Mouse (Mus musculus) lung, embryonic 15.5 days (tissue): Measurements from ENCODE around the gene Hk2. TPM values are rescaled to one million over a fixed set of nuclear protein-coding genes. Genes with fewer than 3 reads are reported as not detected.

ENCODE experiments used
- ATAC-seq: fragments of 200-750 bp; cut with Nextera tagmentation; 2 replicates; pipeline ENCODE4 v1.8.0; 2017; ENCODE audit warnings: moderate number of reproducible peaks, borderline replicate concordance; ENCODE audit not compliant: low FRiP score, low TSS enrichment; ENCODE audit errors: extremely low read depth
- H3K27ac ChIP-seq: fragments of 300-500 bp; sonication (generic); 2 replicates; pipeline ENCODE4 v1.5.1; 2015; ENCODE audit warnings: moderate library complexity, mild to moderate bottlenecking, inconsistent platforms
- H3K27me3 ChIP-seq: fragments of 300-500 bp; sonication (generic); 2 replicates; pipeline ENCODE4 v1.6.1; 2015; ENCODE audit warnings: inconsistent platforms
- H3K36me3 ChIP-seq: fragments of 300-500 bp; sonication (generic); 2 replicates; pipeline ENCODE4 v1.6.1; 2015; ENCODE audit warnings: inconsistent platforms
- H3K4me1 ChIP-seq: fragments of 300-500 bp; sonication (generic); 2 replicates; pipeline ENCODE4 v1.6.1; 2015; ENCODE audit warnings: inconsistent platforms
- H3K4me2 ChIP-seq: fragments of 300-500 bp; sonication (generic); 2 replicates; pipeline ENCODE4 v1.6.1; 2015; ENCODE audit warnings: inconsistent platforms, mild to moderate bottlenecking, moderate library complexity
- H3K4me3 ChIP-seq: fragments of 300-500 bp; sonication (generic); 2 replicates; pipeline ENCODE4 v1.5.1; 2015; ENCODE audit warnings: mild to moderate bottlenecking, inconsistent platforms
- H3K9ac ChIP-seq: fragments of 300-500 bp; sonication (generic); 2 replicates; pipeline ENCODE4 v1.6.1; 2015; ENCODE audit warnings: inconsistent platforms
- H3K9me3 ChIP-seq: fragments of 300-500 bp; sonication (generic); 2 replicates; pipeline ENCODE4 v1.6.1; 2016; ENCODE audit warnings: inconsistent platforms
- WGBS: fragments of 180-500 bp; shearing (Covaris S2); methylation state at CpG from one replicate; pipeline ENCODE4 v1.1.7; 2015; 5-methylcytosine and 5-hydroxymethylcytosine counted together
- polyA plus RNA-seq: library from polyadenylated mRNA; unstranded; fragments of >200 nt; fragmentation: Nextera tagmentation; extraction: Ambion mirVana; gene quantifications from 2 replicates; pipeline ENCODE4 v1.2.1, GENCODE M21; 2015

Hk2 gene
- polyA plus RNA-seq, 1 experiment from 2014 or later, result 19.9 TPM

DNA sequence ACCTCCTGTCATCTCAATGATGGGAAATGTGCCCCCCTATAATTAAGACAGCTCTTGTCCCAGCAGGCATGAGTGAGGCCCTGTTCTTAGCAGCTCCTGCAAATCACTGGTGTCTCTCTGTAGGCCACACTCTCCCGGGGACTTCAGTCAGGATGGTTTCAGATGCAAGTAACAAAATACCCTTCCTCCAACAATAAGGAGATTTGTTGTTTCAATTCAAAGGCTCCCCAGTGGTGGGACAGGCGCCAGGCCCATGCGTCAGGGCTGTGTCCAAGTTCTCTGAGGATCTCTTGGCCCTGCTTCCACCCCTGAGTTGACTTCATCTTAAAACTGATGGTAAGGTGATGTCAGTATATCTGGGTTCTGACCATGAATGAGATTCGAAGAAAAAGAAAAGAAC, 9.7 kb upstream of the Hk2 start:
- Histone ChIP-seq H3K9me3 (no peaks in the 10 kb centered on the region), H3K4me2 (no peak overlapping the region), H3K27me3 (no peaks in the 10 kb centered on the region), H3K4me3 (no peak overlapping the region), H3K9ac (no peak overlapping the region), H3K4me1 (no peaks in the 10 kb centered on the region), H3K36me3 (no peaks in the 10 kb centered on the region), H3K27ac (no peak overlapping the region)
- no peak for ATAC-seq
- 72% methylated on average over 4 of the region's 4 CpGs for WGBS

DNA sequence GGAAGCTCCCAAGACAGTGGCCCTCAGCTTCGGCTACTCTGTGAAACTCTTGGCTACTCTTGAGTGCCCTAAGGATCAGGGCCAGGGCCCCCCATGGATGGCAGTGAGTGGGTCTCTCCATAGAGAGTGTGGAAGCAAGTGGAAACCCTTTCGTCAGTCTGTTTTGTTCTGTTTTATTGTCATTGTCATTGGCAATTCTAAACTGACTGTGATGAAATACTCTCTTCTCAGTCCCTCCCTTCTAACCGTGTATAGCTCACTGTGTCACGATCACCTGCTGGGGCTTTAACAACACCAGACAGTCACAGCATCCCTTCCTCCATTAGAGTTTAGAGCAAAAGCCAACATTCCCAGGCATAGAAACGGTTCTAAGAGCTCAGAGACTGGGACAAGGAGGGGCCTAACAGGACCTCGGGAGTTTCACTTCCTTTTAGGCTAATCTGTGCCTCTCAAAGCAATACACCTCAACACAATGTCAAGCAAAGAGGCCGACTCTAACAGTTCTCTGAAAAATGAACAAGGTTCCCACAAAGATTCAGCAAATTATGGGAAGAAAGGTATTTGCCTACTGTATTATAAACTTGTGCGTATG, 6.6 kb upstream of the Hk2 start:
- Histone ChIP-seq H3K4me2 (no peak overlapping the region), H3K27ac (no peak overlapping the region), H3K27me3 (no peaks in the 10 kb centered on the region), H3K9ac (no peak overlapping the region), H3K4me1 (no peaks in the 10 kb centered on the region), H3K36me3 (no peaks in the 10 kb centered on the region), H3K4me3 (no peak overlapping the region), H3K9me3 (no peaks in the 10 kb centered on the region)
- WGBS, result 63% methylated on average over 8 of the region's 8 CpGs
- ATAC-seq, result no peak

GRCm38 (mm10) chr6:82780369-82780768, 6.1 kb upstream of the Hk2 start:
- H3K4me2 ChIP-seq, result no peak overlapping the region
- 57% methylated on average over 4 of the region's 4 CpGs for WGBS
- H3K4me1 ChIP-seq, result no peaks in the 10 kb centered on the region
- no peak overlapping the region for H3K4me3 ChIP-seq
- H3K27ac ChIP-seq, result no peak overlapping the region
- ATAC-seq, result no peak
- H3K27me3 ChIP-seq, result peaks cover 4% of the 10 kb centered on the region; the same call in 1 of the 2 replicates
- no peaks in the 10 kb centered on the region for H3K9me3 ChIP-seq
- H3K36me3 ChIP-seq, result no peaks in the 10 kb centered on the region
- no peak overlapping the region for H3K9ac ChIP-seq

DNA sequence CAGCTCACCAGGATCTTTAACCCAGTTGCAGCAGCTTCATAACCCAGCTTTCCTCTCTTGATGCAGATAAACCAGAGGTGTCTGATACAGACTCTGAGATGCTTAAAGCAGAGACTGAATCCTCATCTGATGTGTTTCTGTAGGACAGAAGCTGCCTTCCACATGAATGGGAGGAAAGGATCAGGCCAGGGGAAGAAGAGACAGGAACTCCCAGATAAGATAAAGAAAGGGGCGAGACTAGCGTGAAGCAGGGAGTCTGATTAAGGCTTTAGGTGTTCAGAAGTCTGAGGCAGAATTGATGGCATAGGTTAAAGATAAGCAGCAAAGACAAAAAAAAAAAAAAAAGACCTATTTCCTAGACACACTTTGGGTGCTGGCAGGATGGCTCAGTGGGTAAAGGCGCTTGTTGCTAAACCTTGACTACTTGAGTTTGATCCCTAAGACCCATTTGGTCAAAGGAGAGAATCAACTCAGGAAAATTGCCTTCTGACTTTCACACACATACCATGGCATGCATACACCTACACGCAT, 2.9 kb upstream of the Hk2 start:
- H3K36me3 ChIP-seq, result no peaks in the 10 kb centered on the region
- H3K9ac ChIP-seq, result no peak overlapping the region
- H3K4me2 ChIP-seq, result no peak overlapping the region
- no peaks in the 10 kb centered on the region for H3K9me3 ChIP-seq
- H3K27ac ChIP-seq, result no peak overlapping the region
- H3K4me1 ChIP-seq, result peaks cover 7% of the 10 kb centered on the region; the same call in 1 of the 2 replicates
- H3K27me3 ChIP-seq, result peaks cover 8% of the 10 kb centered on the region; the same call in 1 of the 2 replicates
- WGBS, result 78% methylated on average over 4 of the region's 4 CpGs
- no peak for ATAC-seq
- H3K4me3 ChIP-seq, result no peak overlapping the region

DNA sequence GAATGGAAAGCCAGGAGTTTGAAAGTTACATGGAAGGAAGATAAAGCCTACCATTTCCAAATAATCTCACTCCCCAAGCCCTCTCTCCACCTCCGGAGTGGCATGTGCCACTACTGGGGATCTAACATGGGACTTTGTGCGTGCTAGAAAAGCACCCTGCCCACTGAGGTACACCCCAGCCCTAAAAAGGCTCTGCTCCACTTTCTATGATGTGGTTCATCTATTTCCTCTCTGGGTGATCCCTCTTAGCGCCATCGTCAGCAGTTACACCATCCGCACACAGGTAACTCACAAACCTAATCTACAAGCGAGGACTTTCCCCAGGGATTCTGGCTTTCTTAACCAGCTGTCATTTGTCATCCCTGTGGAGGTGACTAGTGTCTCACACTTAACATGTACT, 1.1 kb upstream of the Hk2 start:
- peaks cover 23% of the 10 kb centered on the region for H3K4me1 ChIP-seq
- no peak for ATAC-seq
- H3K4me3 ChIP-seq, result no peak overlapping the region
- H3K27ac ChIP-seq, result no peak overlapping the region
- peaks cover 8% of the 10 kb centered on the region; the same call in 1 of the 2 replicates for H3K27me3 ChIP-seq
- no peak overlapping the region for H3K9ac ChIP-seq
- no peaks in the 10 kb centered on the region for H3K9me3 ChIP-seq
- no peaks in the 10 kb centered on the region for H3K36me3 ChIP-seq
- WGBS, result 71% methylated on average over 6 of the region's 6 CpGs
- H3K4me2 ChIP-seq, result no peak overlapping the region

DNA sequence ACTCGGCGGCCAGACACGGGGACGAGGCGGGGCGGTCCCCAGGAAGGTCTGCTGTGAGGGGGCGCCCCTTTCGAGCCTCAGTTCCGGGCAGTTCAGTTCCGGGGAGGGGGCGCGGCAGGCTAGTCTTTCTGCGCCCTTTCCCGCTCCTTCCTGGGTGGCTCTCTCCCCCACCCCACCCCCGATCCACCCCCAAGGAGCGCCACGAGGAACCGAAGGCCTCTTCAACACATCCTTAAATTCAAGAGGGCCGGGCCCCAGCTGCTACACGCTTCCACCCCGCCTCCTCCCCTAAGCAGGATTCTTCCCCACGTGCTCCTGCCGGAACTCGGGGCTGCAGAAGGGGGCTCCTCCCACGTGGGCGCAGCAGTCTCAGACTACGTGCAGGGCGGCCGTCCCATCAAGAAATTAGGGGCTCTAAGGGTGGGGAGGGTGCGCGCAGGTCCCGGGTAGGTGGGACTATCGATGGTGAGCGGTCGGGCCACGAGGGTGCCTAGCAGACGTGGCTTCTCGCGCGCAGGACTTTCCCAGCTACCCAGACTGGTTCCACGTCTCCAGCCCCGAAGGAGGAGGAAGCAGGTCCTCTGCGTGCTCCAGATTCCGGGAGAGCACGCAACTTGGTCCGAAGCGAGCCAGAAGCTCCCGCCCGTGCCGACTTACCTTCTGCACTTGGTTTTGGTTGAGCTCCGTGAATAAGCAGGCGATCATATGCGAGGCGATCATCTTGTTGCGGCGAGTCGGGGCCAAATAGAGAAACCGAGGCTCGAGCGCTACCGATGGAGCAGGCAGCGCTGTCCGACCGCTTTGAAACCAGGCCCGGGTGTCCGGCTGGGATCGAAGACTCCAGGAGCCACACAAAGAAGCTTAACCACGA, 758 bp downstream of the Hk2 start:
- peak overlapping the region; percentile 91 for H3K27ac ChIP-seq
- peaks cover 8% of the 10 kb centered on the region; the same call in 1 of the 2 replicates for H3K27me3 ChIP-seq
- H3K4me1 ChIP-seq, result peaks cover 23% of the 10 kb centered on the region
- peak overlapping the region; percentile 64 for H3K9ac ChIP-seq
- H3K36me3 ChIP-seq, result no peaks in the 10 kb centered on the region
- no peaks in the 10 kb centered on the region for H3K9me3 ChIP-seq
- peak; percentile 53 for ATAC-seq
- under 1% methylated on average over 68 of the region's 68 CpGs for WGBS
- peak overlapping the region; percentile 96 for H3K4me2 ChIP-seq
- peak overlapping the region; percentile 70 for H3K4me3 ChIP-seq

- Histone ChIP-seq H3K4me2 (peak overlapping the region; percentile 96), H3K9me3 (no peaks in the 10 kb centered on the region), H3K27me3 (peaks cover 8% of the 10 kb centered on the region; the same call in 1 of the 2 replicates), H3K4me3 (peak overlapping the region; percentile 70), H3K4me1 (peaks cover 23% of the 10 kb centered on the region), H3K36me3 (no peaks in the 10 kb centered on the region), H3K9ac (peak overlapping the region; percentile 64), H3K27ac (peak overlapping the region; percentile 91)
- WGBS, result under 1% methylated on average over 19 of the region's 19 CpGs
- ATAC-seq, result no peak
Measured at GRCm38 (mm10) chr6:82772451-82773101, 1.7 kb downstream of the Hk2 start.

- Histone ChIP-seq H3K27ac (peak overlapping the region; percentile 91), H3K9me3 (no peaks in the 10 kb centered on the region)
- WGBS, result 3% methylated on average over 10 of the region's 10 CpGs
Measured at GRCm38 (mm10) chr6:82771981-82772409, 2.3 kb downstream of the Hk2 start.

DNA sequence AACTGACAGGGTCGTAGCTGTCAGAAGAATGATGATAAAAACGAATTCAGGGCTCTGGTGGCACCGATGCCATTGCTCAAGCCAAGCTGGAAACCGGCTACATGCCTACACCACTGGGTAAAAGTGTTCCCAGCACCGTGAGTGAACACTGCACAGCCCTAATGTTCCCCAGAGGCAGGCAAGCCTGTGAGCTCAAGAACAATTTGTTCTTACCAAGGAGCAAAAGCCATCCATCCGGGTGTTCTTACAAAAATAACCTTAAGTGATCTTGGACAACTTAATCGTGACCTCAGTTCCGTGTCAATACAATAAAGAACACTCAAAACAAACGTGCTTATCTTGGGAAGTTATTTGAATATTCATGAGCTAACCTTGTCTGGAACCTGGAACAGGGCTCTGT, 3.2 kb downstream of the Hk2 start:
- 39% methylated on average over 9 of the region's 9 CpGs for WGBS
- Histone ChIP-seq H3K4me3 (0 out of 2 replicates have a peak overlapping the region, but pooled peaks have one; percentile 1), H3K27ac (no peak overlapping the region), H3K27me3 (peaks cover 8% of the 10 kb centered on the region; the same call in 1 of the 2 replicates), H3K9ac (peak overlapping the region; percentile 22; the same call in 1 of the 2 replicates), H3K36me3 (no peaks in the 10 kb centered on the region), H3K9me3 (no peaks in the 10 kb centered on the region), H3K4me1 (peaks cover 23% of the 10 kb centered on the region), H3K4me2 (peak overlapping the region; percentile 96; the same call in 1 of the 2 replicates)
- no peak for ATAC-seq

More at GRCm38 (mm10) chr6:82771981-82772409, 2.3 kb downstream of the Hk2 start:
- peaks cover 8% of the 10 kb centered on the region; the same call in 1 of the 2 replicates for H3K27me3 ChIP-seq
- H3K4me2 ChIP-seq, result peak overlapping the region; percentile 96
- peaks cover 23% of the 10 kb centered on the region for H3K4me1 ChIP-seq
- no peaks in the 10 kb centered on the region for H3K36me3 ChIP-seq
- no peak for ATAC-seq
- H3K4me3 ChIP-seq, result peak overlapping the region; percentile 70
- H3K9ac ChIP-seq, result peak overlapping the region; percentile 64; the same call in 1 of the 2 replicates

- Histone ChIP-seq H3K4me1 (peaks cover 22% of the 10 kb centered on the region), H3K4me2 (no peak overlapping the region)
- ATAC-seq, result no peak
Measured at GRCm38 (mm10) chr6:82770286-82770685, 4.0 kb downstream of the Hk2 start.

DNA sequence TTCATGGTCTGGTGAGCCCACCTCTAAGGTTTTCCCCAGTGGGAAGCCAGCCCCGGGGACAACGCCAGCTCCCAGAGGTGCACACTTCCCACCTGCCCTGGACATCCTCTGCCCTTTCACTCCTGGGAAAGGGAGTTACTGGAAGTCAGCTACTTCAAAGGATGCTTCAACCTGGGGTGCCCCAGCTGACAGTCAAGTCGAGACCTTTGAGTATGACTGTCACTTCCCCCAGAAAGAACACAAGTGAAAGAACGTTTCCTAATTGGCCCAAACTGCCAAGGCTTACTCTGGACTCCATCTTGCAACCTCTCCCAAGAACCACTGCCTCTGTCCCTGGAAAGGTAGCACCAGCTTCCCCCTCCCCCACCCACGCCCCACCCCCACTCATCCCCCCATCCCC, 4.5 kb downstream of the Hk2 start:
- Histone ChIP-seq H3K9me3 (no peaks in the 10 kb centered on the region), H3K27ac (no peak overlapping the region), H3K4me2 (no peak overlapping the region), H3K27me3 (no peaks in the 10 kb centered on the region), H3K4me3 (no peak overlapping the region), H3K36me3 (no peaks in the 10 kb centered on the region), H3K4me1 (peaks cover 16% of the 10 kb centered on the region; the same call in 1 of the 2 replicates), H3K9ac (no peak overlapping the region)
- WGBS, result 73% methylated on average over 4 of the region's 5 CpGs
- ATAC-seq, result no peak

More at GRCm38 (mm10) chr6:82770286-82770685, 4.0 kb downstream of the Hk2 start:
- Histone ChIP-seq H3K36me3 (no peaks in the 10 kb centered on the region), H3K27me3 (peaks cover 3% of the 10 kb centered on the region; the same call in 1 of the 2 replicates), H3K9me3 (no peaks in the 10 kb centered on the region), H3K9ac (no peak overlapping the region), H3K4me3 (no peak overlapping the region), H3K27ac (no peak overlapping the region)
- 82% methylated on average over 3 of the region's 3 CpGs for WGBS
